Mouse (Mus musculus) cerebellum, postnatal 25 days (tissue): ENCODE results near the gene Olfr869.

Source experiments
- DNase-seq, 2 experiments: peaks; one replicate each; pipeline ENCODE4 v3.0.0; 2021; ENCODE audit warnings: mixed read lengths in 2 of 2

Olfr869 gene

DNA sequence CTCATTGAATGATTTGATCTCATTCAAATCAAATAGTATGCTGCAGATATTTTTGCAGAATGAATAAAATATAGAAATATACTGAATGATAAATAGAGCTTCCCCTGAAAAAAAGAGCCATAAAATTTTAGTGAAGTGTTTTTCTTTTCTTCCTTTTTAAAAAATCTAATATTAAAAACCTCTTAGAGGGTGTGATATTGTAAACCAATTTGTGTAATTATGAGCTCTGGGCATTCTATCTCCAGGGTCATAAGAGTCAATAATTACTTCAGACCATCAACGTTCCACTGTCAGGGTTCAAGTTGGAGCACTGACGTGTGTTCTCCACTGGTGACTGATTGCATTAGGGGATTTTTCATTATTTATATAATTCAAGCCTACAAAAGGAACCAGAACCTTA lies at the start of gene Olfr869:
Gene Olfr869, plus strand, starts transcription at position 301 of the 400 bp plus-strand sequence.
- DNase-seq: no peak

DNA sequence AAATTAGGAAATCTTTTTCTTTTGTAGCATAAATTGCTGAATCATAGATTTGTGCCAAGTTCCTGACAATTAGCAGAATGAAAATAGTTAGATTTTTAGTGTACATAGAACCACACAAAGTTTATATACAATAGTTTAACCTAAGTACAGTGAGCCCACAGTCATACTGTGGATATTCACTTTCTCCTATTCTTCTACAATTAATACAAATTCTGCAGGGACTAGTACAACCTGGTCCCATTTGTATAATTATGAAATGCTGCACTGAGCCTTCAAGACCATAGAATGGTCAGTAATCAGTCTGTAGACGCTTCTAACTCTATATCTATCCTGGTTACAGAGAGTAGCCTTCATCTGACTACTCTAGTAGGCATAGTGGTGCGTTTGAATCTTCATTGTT lies 30.5 kb upstream of the Olfr869 start, which contains the start of gene Olfr868:
Gene Olfr868, plus strand, starts transcription at position 301 of the 400 bp plus-strand sequence.
- DNase-seq: no peak

- no peak for DNase-seq
These were observed 20.9 kb downstream of the Olfr869 start for GRCm38 (mm10) chr9:20149706-20150105.

DNA sequence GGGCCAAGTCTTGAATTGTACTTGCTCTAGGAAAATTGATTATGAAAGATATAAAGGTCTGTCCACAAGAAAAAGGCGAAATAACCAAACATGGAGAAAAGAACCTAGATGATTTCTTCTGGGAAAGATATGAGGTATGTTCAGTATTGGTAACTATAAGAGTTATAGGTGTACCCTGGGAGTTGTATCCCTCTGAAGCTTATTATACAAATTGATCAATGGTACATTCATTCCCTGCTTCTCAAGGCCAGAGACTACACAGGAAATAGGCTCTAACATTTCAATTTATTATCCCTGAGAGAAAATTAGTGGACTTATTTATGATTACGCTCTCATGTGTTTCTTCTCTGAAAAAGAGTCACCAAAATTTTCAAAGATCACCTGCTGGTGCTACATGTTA lies 45.1 kb downstream of the Olfr869 start, which contains the start of gene Olfr870:
Gene Olfr870, minus strand, starts transcription at position 101 of the 400 bp plus-strand sequence.
- DNase-seq: no peak

GRCm38 (mm10) chr9:20179463-20179862 lies 50.7 kb downstream of the Olfr869 start:
- DNase-seq: no peak
